Mouse (Mus musculus) cortical plate, adult 2 months (tissue): ENCODE data around the gene BC034090. TPM values are rescaled to one million over a fixed set of nuclear protein-coding genes. Genes with fewer than 3 reads are reported as not detected.
A peak's percentile ranks its signal among the peaks of the same experiment; 100 is the strongest.

ENCODE experiments used
- H3K27ac ChIP-seq: fragments of 200-500 bp; 2 replicates; pipeline ENCODE4 v1.5.1; 2012; ENCODE audit warnings: low read length, control low read depth, inconsistent platforms; ENCODE audit not compliant: insufficient read depth
- H3K4me1 ChIP-seq: fragments of 200-500 bp; 2 replicates; pipeline ENCODE4 v1.6.1; 2011; ENCODE audit warnings: low read length; ENCODE audit not compliant: control insufficient read depth, insufficient read depth
- H3K4me3 ChIP-seq: fragments of 200-500 bp; 2 replicates; pipeline ENCODE4 v1.5.1; 2011; ENCODE audit warnings: mild to moderate bottlenecking, low read length, control low read depth; ENCODE audit not compliant: insufficient read depth
- CTCF ChIP-seq: fragments of 200-500 bp; IDR thresholded peaks from 2 replicates; pipeline ENCODE4 v1.5.1; 2011; ENCODE audit warnings: mild to moderate bottlenecking, control low read depth, low read length; ENCODE audit not compliant: insufficient read depth; ENCODE audit errors: extremely low read depth
- POLR2A ChIP-seq: fragments of 200-500 bp; IDR thresholded peaks from 2 replicates; pipeline ENCODE4 v1.6.1; 2011; ENCODE audit warnings: mild to moderate bottlenecking, low read length, control low read depth; ENCODE audit not compliant: insufficient read depth; ENCODE audit errors: extremely low read depth
- polyA plus RNA-seq: library from polyadenylated mRNA; depleted of rRNA; stranded (reverse); fragments of >200 nt; gene quantifications from 2 replicates; pipeline ENCODE4 v1.2.3, GENCODE M21; 2012

Gene BC034090
- polyA plus RNA-seq, 1 experiment = 13.2 TPM

DNA sequence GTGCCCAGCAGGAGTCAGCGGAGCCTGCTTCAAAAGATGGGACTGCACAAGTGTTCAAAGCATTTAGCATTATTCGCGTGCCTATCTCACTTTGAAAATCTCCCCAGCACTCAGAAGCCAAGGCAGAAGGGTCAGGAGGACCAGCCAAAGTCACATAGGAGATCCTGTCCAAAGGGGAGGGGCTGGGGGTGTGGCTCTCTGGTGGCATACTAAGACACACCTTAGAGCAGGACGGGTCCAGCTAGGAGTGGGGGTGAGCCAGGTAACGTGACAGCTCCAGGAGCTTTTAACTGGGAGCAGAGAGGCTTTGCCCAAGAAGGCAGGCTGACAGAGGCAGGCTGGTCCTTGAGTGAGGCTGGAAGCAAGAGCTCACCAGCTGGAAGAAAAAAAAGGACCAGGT is 25.3 kb downstream of the BC034090 start:
- no peak for TF ChIP-seq POLR2A
- no peak for TF ChIP-seq CTCF
- Histone ChIP-seq H3K4me3 (no peak overlapping the region), H3K27ac (no peak overlapping the region), H3K4me1 (peaks cover 11% of the 10 kb centered on the region)

DNA sequence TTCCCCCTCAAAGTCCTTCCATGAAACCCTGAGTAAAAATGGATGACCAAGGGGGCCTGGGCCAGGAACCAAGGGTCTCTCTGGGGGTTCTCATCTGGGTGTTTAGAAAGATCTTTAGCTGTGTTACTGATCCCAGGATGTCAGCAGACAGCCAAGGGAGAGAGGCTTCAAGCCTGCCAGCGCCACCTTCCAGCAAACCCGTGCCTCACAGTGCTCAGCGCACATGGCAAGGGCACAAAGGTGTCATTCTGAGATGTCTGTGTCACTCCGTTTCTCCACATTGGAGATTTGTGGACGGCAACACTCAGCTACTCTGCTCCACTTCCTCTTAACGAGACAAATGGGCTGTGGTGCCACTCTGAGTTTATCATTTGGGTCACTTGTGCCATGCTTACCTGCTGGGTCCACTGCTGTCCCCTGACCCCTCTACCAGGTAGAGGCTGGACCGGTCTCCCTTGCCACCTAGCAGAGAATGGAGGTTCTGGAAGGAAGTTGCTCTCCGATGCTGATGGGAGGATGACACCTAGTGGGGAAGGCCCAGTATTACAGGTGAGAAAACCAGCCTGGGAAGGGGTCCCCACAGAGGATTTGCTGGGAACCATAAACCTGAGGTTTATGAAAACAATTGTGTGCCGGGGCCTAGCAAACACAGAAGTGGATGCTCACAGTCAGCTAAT is 26.2 kb downstream of the BC034090 start:
- Histone ChIP-seq H3K27ac (no peak overlapping the region), H3K4me1 (peaks cover 13% of the 10 kb centered on the region), H3K4me3 (no peak overlapping the region)
- TF ChIP-seq CTCF (peak; percentile 95), POLR2A (no peak)

DNA sequence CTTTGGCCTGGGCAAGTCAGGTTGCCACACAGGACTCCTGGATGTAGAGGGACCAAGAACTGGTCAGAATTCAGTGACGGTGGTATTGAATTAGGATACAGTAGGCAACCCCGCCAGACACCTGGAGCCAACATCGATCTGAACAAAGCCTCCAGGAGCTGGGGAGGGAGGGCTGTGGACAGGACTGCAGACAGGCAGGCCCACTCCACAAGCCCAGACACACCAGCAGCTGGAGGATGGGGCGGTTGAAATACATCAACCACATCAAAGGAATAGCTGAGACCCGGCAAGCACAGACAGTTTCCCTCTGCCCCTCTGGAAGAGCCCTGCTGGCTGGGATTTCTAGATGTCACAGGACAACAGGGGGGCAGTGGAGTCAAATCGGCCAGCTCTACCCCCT is 27.4 kb downstream of the BC034090 start:
- no peak overlapping the region for H3K27ac ChIP-seq
- peaks cover 15% of the 10 kb centered on the region for H3K4me1 ChIP-seq
- H3K4me3 ChIP-seq = no peak overlapping the region
- no peak for TF ChIP-seq POLR2A
- no peak for TF ChIP-seq CTCF

DNA sequence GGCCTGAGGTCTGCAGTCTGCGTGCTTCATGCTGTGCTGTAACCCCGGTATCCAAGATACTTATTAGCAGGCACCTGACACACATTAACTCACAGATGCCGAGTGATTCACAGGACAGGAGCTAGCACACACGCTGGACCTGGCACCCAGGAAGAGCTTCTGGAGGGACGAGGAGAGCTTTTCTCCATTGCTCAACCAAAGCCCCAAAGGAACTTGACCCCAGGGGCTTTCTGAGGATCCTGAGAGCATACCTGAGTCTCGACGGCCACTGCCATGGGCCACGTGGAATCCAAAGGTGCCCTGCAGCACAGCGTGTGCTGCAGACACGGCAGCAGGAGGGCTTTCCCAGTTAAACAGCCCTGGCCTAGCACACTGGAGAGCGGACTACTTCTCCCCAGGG is 27.9 kb downstream of the BC034090 start:
- no peak overlapping the region for H3K27ac ChIP-seq
- H3K4me3 ChIP-seq = no peak overlapping the region
- TF ChIP-seq CTCF (no peak), POLR2A (no peak)
- H3K4me1 ChIP-seq = peaks cover 14% of the 10 kb centered on the region

DNA sequence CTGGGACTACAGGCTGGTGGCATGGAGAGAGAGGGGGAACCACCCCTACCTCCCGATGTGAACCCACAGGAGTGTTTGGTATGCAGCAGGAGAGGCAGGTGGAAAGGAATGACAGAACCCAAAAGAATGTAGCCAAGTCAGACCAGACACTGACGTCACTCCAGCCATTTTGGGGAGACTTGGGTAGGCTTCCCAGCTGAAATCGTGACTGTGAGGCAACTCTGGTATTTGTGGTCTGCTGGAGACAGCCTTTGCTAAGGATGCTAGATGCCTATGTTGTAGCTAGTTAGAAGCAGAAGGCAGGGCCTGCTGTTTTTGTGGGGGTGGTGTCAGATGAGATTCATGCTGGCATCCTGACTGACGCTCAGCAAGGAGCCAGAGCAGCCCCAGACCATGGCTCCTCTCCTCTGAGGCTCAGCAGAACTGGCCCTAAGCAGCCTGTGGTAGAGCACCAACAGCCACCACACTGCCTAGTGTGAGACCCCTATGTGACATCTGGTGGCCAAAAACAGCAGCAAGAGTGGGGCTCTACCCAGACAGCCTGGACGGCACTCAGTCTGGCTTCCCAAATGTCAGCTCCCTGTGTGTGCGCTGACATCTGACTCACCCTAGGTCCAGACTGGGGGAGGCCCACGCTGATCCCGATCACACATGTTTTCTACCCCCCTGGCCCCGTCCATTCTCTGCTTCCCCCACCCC is 29.0 kb downstream of the BC034090 start:
- Histone ChIP-seq H3K4me1 (peaks cover 20% of the 10 kb centered on the region), H3K27ac (peak overlapping the region; percentile 48), H3K4me3 (no peak overlapping the region)
- TF ChIP-seq POLR2A = 0 out of 2 replicates have a peak, but pooled peaks have one; percentile 5
- no peak for TF ChIP-seq CTCF

DNA sequence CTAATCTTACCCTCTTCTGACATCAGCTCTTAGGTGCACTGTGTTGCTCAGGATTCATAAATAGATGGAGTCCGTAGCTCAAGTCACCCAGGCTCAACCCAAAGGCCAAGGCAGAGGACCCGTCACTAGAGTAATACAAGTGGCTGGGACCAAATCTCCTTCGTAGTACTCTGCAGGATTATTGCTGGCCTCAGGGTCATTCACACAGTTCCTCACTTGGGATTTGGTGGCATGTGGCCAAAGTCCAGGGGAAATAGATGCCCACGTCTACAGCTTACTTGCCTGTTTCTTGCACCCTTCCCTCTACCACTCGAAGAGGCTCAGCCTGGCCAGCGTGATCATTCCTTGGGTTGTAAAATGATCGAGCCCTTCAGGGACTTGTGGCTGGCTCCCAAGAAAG is 30.3 kb downstream of the BC034090 start:
- Histone ChIP-seq H3K27ac (no peak overlapping the region), H3K4me1 (peaks cover 20% of the 10 kb centered on the region), H3K4me3 (no peak overlapping the region)
- TF ChIP-seq CTCF (no peak), POLR2A (no peak)

DNA sequence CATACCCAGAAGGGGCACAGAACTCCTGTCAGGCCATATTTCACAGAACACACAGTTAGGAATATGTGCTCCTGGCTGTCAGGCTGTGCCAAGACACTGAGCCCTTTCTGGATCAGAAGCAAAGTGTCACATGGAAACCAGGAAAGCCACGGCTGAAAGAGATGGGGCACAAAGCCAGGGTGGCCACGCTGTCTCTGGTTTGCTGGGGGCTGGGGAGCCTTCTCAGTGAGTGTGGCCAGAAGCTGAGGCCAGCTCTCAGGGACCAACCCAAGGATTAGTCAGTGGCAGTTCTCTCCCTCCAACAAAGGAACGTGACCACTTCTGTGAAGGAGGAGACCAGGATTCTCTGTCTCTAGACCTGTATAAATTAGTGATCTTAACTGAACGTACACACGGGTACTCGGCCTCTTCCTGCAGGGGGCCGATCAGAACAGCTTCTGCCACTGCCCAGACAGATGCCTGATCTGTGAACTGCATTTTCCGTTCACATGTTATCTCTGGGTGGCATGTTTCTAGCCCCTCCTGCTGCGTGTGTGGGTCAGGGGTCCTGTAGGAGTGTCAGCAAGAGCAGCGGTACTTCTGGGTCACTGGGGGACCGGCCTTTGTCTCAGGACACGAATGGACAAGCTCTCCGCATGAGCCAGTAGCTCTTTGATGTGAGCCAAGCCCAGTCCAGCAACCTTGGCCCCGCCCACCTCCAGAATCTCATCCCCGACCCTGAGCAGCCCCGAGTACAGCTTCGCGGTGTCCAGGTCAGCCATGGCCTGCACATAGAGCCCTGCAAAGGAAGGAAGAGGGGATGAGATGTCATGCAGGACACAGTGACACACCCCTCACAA is 31.1 kb downstream of the BC034090 start:
- H3K4me3 ChIP-seq = no peak overlapping the region
- no peak for TF ChIP-seq CTCF
- TF ChIP-seq POLR2A = no peak
- H3K27ac ChIP-seq = peak overlapping the region; percentile 43; the same call in 1 of the 2 replicates
- H3K4me1 ChIP-seq = peaks cover 20% of the 10 kb centered on the region

DNA sequence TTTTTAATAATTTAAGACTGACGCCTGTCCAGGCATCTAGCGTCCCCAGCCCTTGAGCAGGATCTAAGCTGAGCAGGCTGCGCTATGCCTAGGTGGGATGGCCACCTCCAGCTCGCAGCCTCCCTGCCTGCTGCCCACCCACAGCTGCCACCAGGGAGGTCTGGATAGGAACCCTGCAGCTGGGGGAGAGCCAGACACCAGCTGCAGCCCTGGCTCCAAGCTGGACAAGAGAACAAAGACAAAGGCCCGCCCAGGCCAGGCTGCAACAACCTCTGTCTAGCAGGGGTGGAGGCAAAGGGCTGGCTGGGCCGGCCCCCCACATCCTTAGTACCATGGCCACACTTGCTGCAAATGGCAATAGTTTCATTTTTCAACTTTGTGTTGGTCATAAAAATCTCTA is 31.8 kb downstream of the BC034090 start:
- no peak for TF ChIP-seq CTCF
- no peak for TF ChIP-seq POLR2A
- peaks cover 18% of the 10 kb centered on the region for H3K4me1 ChIP-seq
- no peak overlapping the region for H3K4me3 ChIP-seq
- 0 out of 2 replicates have a peak overlapping the region, but pooled peaks have one; percentile 43 for H3K27ac ChIP-seq

DNA sequence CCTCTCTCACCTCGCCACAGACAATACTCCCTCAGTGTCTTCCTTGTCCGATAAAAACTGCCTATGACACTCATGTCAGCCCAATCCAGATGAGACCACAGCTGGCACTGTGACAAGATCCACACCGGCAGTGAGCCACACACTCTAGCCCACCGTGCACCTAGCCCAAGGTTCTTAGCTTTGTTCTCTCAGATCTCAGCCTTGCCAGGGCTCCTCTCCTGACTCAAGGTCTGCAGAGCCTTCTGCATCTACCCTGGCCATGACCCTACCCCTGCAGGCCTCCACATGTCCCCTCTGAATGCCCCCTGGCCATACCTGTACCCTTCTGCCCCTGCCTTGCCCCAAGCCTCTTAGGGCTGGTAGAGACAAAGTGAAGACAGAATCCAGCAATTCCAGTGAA is 32.2 kb downstream of the BC034090 start:
- TF ChIP-seq CTCF (no peak), POLR2A (no peak)
- H3K4me3 ChIP-seq = no peak overlapping the region
- peaks cover 18% of the 10 kb centered on the region for H3K4me1 ChIP-seq
- H3K27ac ChIP-seq = no peak overlapping the region

DNA sequence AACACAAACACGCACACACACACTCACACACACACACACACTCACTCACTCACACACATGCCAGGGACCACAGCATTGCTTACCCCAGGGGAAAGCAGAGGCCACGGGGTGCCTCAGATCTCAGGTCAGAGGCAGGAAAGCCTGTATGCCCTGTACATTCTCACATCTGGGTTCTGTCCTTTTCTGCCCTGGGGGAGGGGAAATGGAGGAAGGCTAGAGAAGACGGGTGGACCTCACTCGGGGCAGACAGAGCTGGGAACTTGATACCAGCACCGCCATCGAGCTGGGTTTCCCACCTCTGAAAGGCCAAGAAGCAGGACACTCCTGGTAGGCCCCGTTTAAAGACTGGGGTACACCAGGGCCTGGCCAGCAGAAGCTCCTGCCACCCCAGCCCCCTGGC is 33.2 kb downstream of the BC034090 start:
- no peak overlapping the region for H3K27ac ChIP-seq
- H3K4me3 ChIP-seq = no peak overlapping the region
- TF ChIP-seq POLR2A (no peak), CTCF (no peak)
- peaks cover 19% of the 10 kb centered on the region for H3K4me1 ChIP-seq
